Mouse (Mus musculus): Measurements from ENCODE around the gene Ybey.

The Ybey gene

GRCm38 (mm10) chr10:76442178-76443088 is 26.5 kb downstream of the Ybey start, which contains the start of gene Pcnt:
Gene Pcnt (minus strand): TSS chr10:76442786.
- peak; percentile 96 for DNase-seq (ENCODE audit: low spot score)

- DNase-seq (ENCODE audit: low spot score), result no peak
Observed at GRCm38 (mm10) chr10:76440281-76440680, 28.6 kb downstream of the Ybey start, which contains the start of gene AC141477.1. Gene AC141477.1 (minus strand): TSS chr10:76440444.

- no peak for DNase-seq (ENCODE audit: low spot score)
Observed at GRCm38 (mm10) chr10:76439107-76439890, 29.6 kb downstream of the Ybey start.

GRCm38 (mm10) chr10:76433925-76434324 is 35.0 kb downstream of the Ybey start:
- no peak for DNase-seq (ENCODE audit: low spot score)

GRCm38 (mm10) chr10:76425674-76426073 is 43.2 kb downstream of the Ybey start:
- no peak for DNase-seq (ENCODE audit: low spot score)

GRCm38 (mm10) chr10:76416811-76417210 is 52.1 kb downstream of the Ybey start:
- no peak for DNase-seq (ENCODE audit: low spot score)
